Mouse (Mus musculus): ENCODE measurements around the gene Rexo1. TPM values are rescaled to one million over a fixed set of nuclear protein-coding genes. Genes with fewer than 3 reads are reported as not detected.

The Rexo1 gene
- total RNA-seq, 1 experiment, result 27.4 TPM

GRCm38 (mm10) chr10:80553997-80554396 is 7.4 kb downstream of the Rexo1 start:
- no peak overlapping the region for H3K4me3 ChIP-seq (ENCODE audit: insufficient read depth in 1 of 2, low read depth in 1 of 2, low read length in 2 of 2, poor library complexity in 1 of 2, severe bottlenecking in 1 of 2)
- in situ Hi-C loops (cut with MboI; ENCODE audit: low sequenced_read_pairs in 2 of 2, unreplicated experiment in 2 of 2), result no loop called here
- TF ChIP-seq ZNF384 (IDR thresholded peaks at IDR 0.05; ENCODE audit: low read depth, low read length) (no peak), HCFC1 (IDR thresholded peaks at IDR 0.05; ENCODE audit: borderline replicate concordance, insufficient read depth, low read length) (no peak), MAFK (IDR thresholded peaks at IDR 0.05; ENCODE audit: insufficient read depth, low read depth, low read length) (no peak), ZC3H11A (IDR thresholded peaks at IDR 0.05; ENCODE audit: borderline replicate concordance, low read depth, low read length) (no peak), CHD2 (IDR thresholded peaks at IDR 0.05; ENCODE audit: low read depth, low read length) (no peak)
- peaks cover 16% of the 10 kb centered on the region for H3K36me3 ChIP-seq (ENCODE audit: control insufficient read depth, insufficient read depth, low read length, poor library complexity, severe bottlenecking)
- no peak overlapping the region for H3K9ac ChIP-seq (ENCODE audit: insufficient read depth, low read depth, low read length, poor library complexity, severe bottlenecking)
- no peak overlapping the region for H3K27ac ChIP-seq (ENCODE audit: insufficient read depth, low read depth, low read length, poor library complexity, severe bottlenecking)
- no peaks in the 10 kb centered on the region for H3K9me3 ChIP-seq (ENCODE audit: control insufficient read depth, insufficient read depth, low read depth, low read length)
- H3K4me1 ChIP-seq (ENCODE audit: control insufficient read depth in 2 of 2, insufficient read depth in 2 of 2, low read length in 2 of 2, poor library complexity in 1 of 2), result peaks cover 0 to 17% of the 10 kb centered on the region in 2 experiments; a peak in 2 of 4 replicates
- no peak for DNase-seq (ENCODE audit: low read depth, low spot score)

DNA sequence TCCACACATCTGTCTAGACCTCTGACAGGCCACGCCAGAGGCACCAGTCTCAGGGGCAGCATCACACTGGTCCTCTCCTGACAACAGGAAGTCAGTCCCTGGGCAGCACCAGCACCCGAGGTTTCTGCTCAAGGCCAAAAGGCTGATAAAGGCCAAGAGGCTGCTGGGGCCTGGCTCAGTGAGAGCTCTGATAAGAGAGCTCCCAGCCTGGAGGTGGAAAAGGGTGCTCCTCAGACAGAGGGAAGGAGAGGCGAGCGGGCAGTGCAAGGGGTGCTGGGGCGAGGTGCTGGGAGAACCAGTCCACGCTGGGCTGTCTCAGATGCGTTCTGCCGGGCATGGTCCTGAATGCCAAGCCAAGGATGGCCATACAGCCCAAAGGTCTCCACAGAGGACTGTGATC is 7.8 kb downstream of the Rexo1 start:
- H3K4me3 ChIP-seq (ENCODE audit: insufficient read depth in 1 of 2, low read depth in 1 of 2, low read length in 2 of 2, poor library complexity in 1 of 2, severe bottlenecking in 1 of 2), result no peak overlapping the region
- in situ Hi-C loops (cut with MboI; ENCODE audit: low sequenced_read_pairs in 2 of 2, unreplicated experiment in 2 of 2), result no loop called here
- no peak overlapping the region for H3K9ac ChIP-seq (ENCODE audit: insufficient read depth, low read depth, low read length, poor library complexity, severe bottlenecking)

GRCm38 (mm10) chr10:80552364-80552763 is 9.0 kb downstream of the Rexo1 start:
- in situ Hi-C loops (cut with MboI; ENCODE audit: low sequenced_read_pairs in 2 of 2, unreplicated experiment in 2 of 2), result no loop called here
- TF ChIP-seq HCFC1 (IDR thresholded peaks at IDR 0.05; ENCODE audit: borderline replicate concordance, insufficient read depth, low read length) (no peak), ZC3H11A (IDR thresholded peaks at IDR 0.05; ENCODE audit: borderline replicate concordance, low read depth, low read length) (no peak)
- peaks cover 22% of the 10 kb centered on the region for H3K36me3 ChIP-seq (ENCODE audit: control insufficient read depth, insufficient read depth, low read length, poor library complexity, severe bottlenecking)
- no peaks in the 10 kb centered on the region for H3K9me3 ChIP-seq (ENCODE audit: control insufficient read depth, insufficient read depth, low read depth, low read length)
- H3K4me3 ChIP-seq (ENCODE audit: insufficient read depth in 1 of 2, low read depth in 1 of 2, low read length in 2 of 2, poor library complexity in 1 of 2, severe bottlenecking in 1 of 2), result no peak overlapping the region
- peaks cover 0 to 11% of the 10 kb centered on the region in 2 experiments; a peak in 1 of 4 replicates for H3K4me1 ChIP-seq (ENCODE audit: control insufficient read depth in 2 of 2, insufficient read depth in 2 of 2, low read length in 2 of 2, poor library complexity in 1 of 2)
- no peak overlapping the region for H3K27ac ChIP-seq (ENCODE audit: insufficient read depth, low read depth, low read length, poor library complexity, severe bottlenecking)
- no peak overlapping the region for H3K9ac ChIP-seq (ENCODE audit: insufficient read depth, low read depth, low read length, poor library complexity, severe bottlenecking)
- no peak for DNase-seq (ENCODE audit: low read depth, low spot score)

More for the DNA sequence above, 7.8 kb downstream of the Rexo1 start:
- Histone ChIP-seq H3K27ac (ENCODE audit: insufficient read depth, low read depth, low read length, poor library complexity, severe bottlenecking) (no peak overlapping the region), H3K36me3 (ENCODE audit: control insufficient read depth, insufficient read depth, low read length, poor library complexity, severe bottlenecking) (peaks cover 18% of the 10 kb centered on the region), H3K4me1 (ENCODE audit: control insufficient read depth in 2 of 2, insufficient read depth in 2 of 2, low read length in 2 of 2, poor library complexity in 1 of 2) (peaks cover 0 to 17% of the 10 kb centered on the region in 2 experiments; a peak in 2 of 4 replicates), H3K9me3 (ENCODE audit: control insufficient read depth, insufficient read depth, low read depth, low read length) (no peaks in the 10 kb centered on the region)
- TF ChIP-seq ZNF384 (IDR thresholded peaks at IDR 0.05; ENCODE audit: low read depth, low read length) (no peak), MAFK (IDR thresholded peaks at IDR 0.05; ENCODE audit: insufficient read depth, low read depth, low read length) (no peak), HCFC1 (IDR thresholded peaks at IDR 0.05; ENCODE audit: borderline replicate concordance, insufficient read depth, low read length) (no peak), CHD2 (IDR thresholded peaks at IDR 0.05; ENCODE audit: low read depth, low read length) (no peak), ZC3H11A (IDR thresholded peaks at IDR 0.05; ENCODE audit: borderline replicate concordance, low read depth, low read length) (no peak)
- no peak for DNase-seq (ENCODE audit: low read depth, low spot score)

DNA sequence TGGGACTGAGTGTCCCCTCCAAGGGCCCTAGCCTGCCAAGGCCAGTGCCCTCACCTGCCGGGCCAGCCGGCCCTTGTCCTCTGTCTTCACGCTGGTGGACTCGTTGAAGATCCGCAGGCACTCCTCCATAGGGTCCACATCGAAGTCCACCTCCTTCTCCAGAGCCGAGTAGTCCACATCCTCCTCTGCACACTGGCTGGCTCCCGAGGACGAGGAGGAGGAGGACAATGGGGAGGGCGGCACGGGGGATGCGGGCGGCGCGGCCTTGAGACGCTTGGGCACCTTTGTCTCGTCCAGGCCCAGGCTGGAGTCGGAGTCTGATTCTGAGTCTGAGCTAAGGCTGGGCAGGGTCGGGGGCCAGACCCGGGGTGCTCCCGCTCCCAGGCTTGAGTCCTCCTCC is 12.1 kb downstream of the Rexo1 start:
- H3K36me3 ChIP-seq (ENCODE audit: control insufficient read depth, insufficient read depth, low read length, poor library complexity, severe bottlenecking), result peaks cover 51% of the 10 kb centered on the region
- no peaks in the 10 kb centered on the region for H3K9me3 ChIP-seq (ENCODE audit: control insufficient read depth, insufficient read depth, low read depth, low read length)
- TF ChIP-seq ZNF384 (IDR thresholded peaks at IDR 0.05; ENCODE audit: low read depth, low read length) (no peak), ZC3H11A (IDR thresholded peaks at IDR 0.05; ENCODE audit: borderline replicate concordance, low read depth, low read length) (no peak)
- H3K4me3 ChIP-seq (ENCODE audit: insufficient read depth in 1 of 2, low read depth in 1 of 2, low read length in 2 of 2, poor library complexity in 1 of 2, severe bottlenecking in 1 of 2), result no peak overlapping the region
- no peak overlapping the region for H3K9ac ChIP-seq (ENCODE audit: insufficient read depth, low read depth, low read length, poor library complexity, severe bottlenecking)
- peaks cover 0 to 6% of the 10 kb centered on the region in 2 experiments; a peak in 1 of 4 replicates for H3K4me1 ChIP-seq (ENCODE audit: control insufficient read depth in 2 of 2, insufficient read depth in 2 of 2, low read length in 2 of 2, poor library complexity in 1 of 2)
- no peak for DNase-seq (ENCODE audit: low read depth, low spot score)
- in situ Hi-C loops (cut with MboI; ENCODE audit: low sequenced_read_pairs in 2 of 2, unreplicated experiment in 2 of 2), result no loop called here
- no peak overlapping the region for H3K27ac ChIP-seq (ENCODE audit: insufficient read depth, low read depth, low read length, poor library complexity, severe bottlenecking)

DNA sequence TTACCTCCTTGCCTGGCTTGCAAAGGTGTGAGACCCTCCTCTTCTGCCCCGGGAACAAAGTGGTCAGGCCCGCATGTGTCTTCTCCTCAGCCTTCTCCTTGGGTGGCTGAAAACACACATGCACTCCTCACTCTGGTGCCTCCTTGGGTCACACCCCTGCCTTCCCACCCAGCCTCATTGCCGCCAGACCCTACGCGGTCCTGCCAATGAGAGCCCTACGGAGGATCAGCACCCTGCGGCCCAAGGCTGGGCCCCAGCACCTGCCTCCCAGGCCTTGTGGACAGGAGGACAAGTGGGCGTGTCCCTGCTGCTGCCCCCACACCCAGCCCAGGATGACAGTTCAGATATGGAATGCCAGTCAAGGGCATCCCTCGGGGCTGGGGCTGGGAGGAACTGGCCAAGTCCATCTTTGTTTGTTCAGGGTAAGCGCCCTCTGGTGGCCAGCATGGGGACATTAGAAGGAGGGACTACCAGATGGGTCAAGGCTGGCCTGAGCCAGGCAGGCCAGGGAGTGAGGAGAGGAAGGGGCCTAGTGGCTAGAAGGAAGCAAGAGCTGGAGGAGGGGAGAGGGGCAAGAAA is 12.8 kb downstream of the Rexo1 start:
- no peak for DNase-seq (ENCODE audit: low read depth, low spot score)
- no peak overlapping the region for H3K27ac ChIP-seq (ENCODE audit: insufficient read depth, low read depth, low read length, poor library complexity, severe bottlenecking)
- no peak for TF ChIP-seq HCFC1 (IDR thresholded peaks at IDR 0.05; ENCODE audit: borderline replicate concordance, insufficient read depth, low read length)
- no peak for TF ChIP-seq ZNF384 (IDR thresholded peaks at IDR 0.05; ENCODE audit: low read depth, low read length)
- no peak for TF ChIP-seq MAFK (IDR thresholded peaks at IDR 0.05; ENCODE audit: insufficient read depth, low read depth, low read length)
- no peak for TF ChIP-seq CHD2 (IDR thresholded peaks at IDR 0.05; ENCODE audit: low read depth, low read length)
- no peak for TF ChIP-seq ZC3H11A (IDR thresholded peaks at IDR 0.05; ENCODE audit: borderline replicate concordance, low read depth, low read length)
- no peak overlapping the region for H3K4me3 ChIP-seq (ENCODE audit: insufficient read depth in 1 of 2, low read depth in 1 of 2, low read length in 2 of 2, poor library complexity in 1 of 2, severe bottlenecking in 1 of 2)
- peaks cover 0 to 6% of the 10 kb centered on the region in 2 experiments; a peak in 1 of 4 replicates for H3K4me1 ChIP-seq (ENCODE audit: control insufficient read depth in 2 of 2, insufficient read depth in 2 of 2, low read length in 2 of 2, poor library complexity in 1 of 2)
- no peaks in the 10 kb centered on the region for H3K9me3 ChIP-seq (ENCODE audit: control insufficient read depth, insufficient read depth, low read depth, low read length)
- H3K36me3 ChIP-seq (ENCODE audit: control insufficient read depth, insufficient read depth, low read length, poor library complexity, severe bottlenecking), result peaks cover 58% of the 10 kb centered on the region
- H3K9ac ChIP-seq (ENCODE audit: insufficient read depth, low read depth, low read length, poor library complexity, severe bottlenecking), result no peak overlapping the region
- in situ Hi-C loops (cut with MboI; ENCODE audit: low sequenced_read_pairs in 2 of 2, unreplicated experiment in 2 of 2), result no loop called here
